Mouse (Mus musculus): ENCODE measurements around the gene Tnrc6b. TPM values are rescaled to one million over a fixed set of nuclear protein-coding genes. Genes with fewer than 3 reads are reported as not detected.

The Tnrc6b gene
- polyA plus RNA-seq, 1 experiment from 2014 or later: 41.6 TPM

GRCm38 (mm10) chr15:80988331-80988730 is 277.2 kb downstream of the Tnrc6b start:
- WGBS: 36% methylated on average over 1 of the region's 1 CpGs
- no peak overlapping the region for H3K9ac ChIP-seq (replicated peaks; ENCODE audit: low read depth, low read length)
- no peaks in the 10 kb centered on the region for H3K4me1 ChIP-seq (replicated peaks; ENCODE audit: control insufficient read depth, insufficient read depth, low read length)
- H3K4me2 ChIP-seq (ENCODE audit: low read length): no peak overlapping the region
- ATAC-seq: no peak
- no peak overlapping the region for H3K27ac ChIP-seq (ENCODE audit: low read length)
- H3K4me3 ChIP-seq (replicated peaks; ENCODE audit: low read length): no peak overlapping the region
- H3K27me3 ChIP-seq (replicated peaks; ENCODE audit: control insufficient read depth, insufficient read depth, low read length): no peaks in the 10 kb centered on the region
- H3K9me3 ChIP-seq (ENCODE audit: control insufficient read depth, low read length): no peaks in the 10 kb centered on the region
- H3K36me3 ChIP-seq (ENCODE audit: control insufficient read depth, insufficient read depth): no peaks in the 10 kb centered on the region

GRCm38 (mm10) chr15:80989712-80990111 is 278.6 kb downstream of the Tnrc6b start:
- Histone ChIP-seq H3K4me1 (replicated peaks; ENCODE audit: control insufficient read depth, insufficient read depth, low read length) (no peaks in the 10 kb centered on the region), H3K27me3 (replicated peaks; ENCODE audit: control insufficient read depth, insufficient read depth, low read length) (no peaks in the 10 kb centered on the region), H3K4me2 (ENCODE audit: low read length) (no peak overlapping the region), H3K27ac (ENCODE audit: low read length) (no peak overlapping the region), H3K9ac (replicated peaks; ENCODE audit: low read depth, low read length) (no peak overlapping the region), H3K9me3 (ENCODE audit: control insufficient read depth, low read length) (no peaks in the 10 kb centered on the region), H3K36me3 (ENCODE audit: control insufficient read depth, insufficient read depth) (no peaks in the 10 kb centered on the region), H3K4me3 (replicated peaks; ENCODE audit: low read length) (no peak overlapping the region)
- 85% methylated on average over 3 of the region's 3 CpGs for WGBS
- ATAC-seq: no peak

Small RNAs within 50 kb of the gene (microRNA-seq; reads per million reads assigned to microRNA genes)
- 13.1 reads per million, percentile 32 among the genes with 10 or more reads in this experiment for gene Mir5113

Other genes starting within 250 kb of the Tnrc6b start
- not detected in 2 replicates for gene Enthd1, start 146.2 kb upstream of the Tnrc6b start, polyA plus RNA-seq (2015; fragmentation: Nextera tagmentation; extraction: Ambion mirVana)
- 0.25 TPM in 1 of 2 replicates, not detected in the other for gene Grap2, start 138.7 kb upstream of the Tnrc6b start, polyA plus RNA-seq (2015; fragmentation: Nextera tagmentation; extraction: Ambion mirVana)
- 0.12 TPM in 1 of 2 replicates, not detected in the other for gene Fam83f, start 39.5 kb upstream of the Tnrc6b start, polyA plus RNA-seq (2015; fragmentation: Nextera tagmentation; extraction: Ambion mirVana)
- 101 and 112 TPM in 2 replicates for gene Adsl, start 237.2 kb downstream of the Tnrc6b start, polyA plus RNA-seq (2015; fragmentation: Nextera tagmentation; extraction: Ambion mirVana)

Measured in forebrain, embryonic 16.5 days (tissue).